Mouse (Mus musculus): ENCODE data around the gene Sp3.

GRCm38 (mm10) chr2:73003049-73003448 lies 22.8 kb upstream of the Sp3 start:
- no peak for TF ChIP-seq CTCF (IDR thresholded peaks at IDR 0.05; ENCODE audit: low read depth, low read length)
- TF ChIP-seq POLR2A (IDR thresholded peaks at IDR 0.05; ENCODE audit: borderline replicate concordance, low read depth, low read length) = no peak

Measured in bone marrow macrophage, adult 2 months (primary cell).